Mouse (Mus musculus) heart, adult 8-10 months (tissue): Measurements from ENCODE around the gene Cyb561. TPM values are rescaled to one million over a fixed set of nuclear protein-coding genes. Genes with fewer than 3 reads are reported as not detected.

ENCODE experiments used
- DNase-seq: peaks from one replicate; pipeline ENCODE4 v3.0.0; 2022; ENCODE audit warnings: low spot score
- total RNA-seq, 4 experiments: library from RNA; stranded (reverse); gene quantifications; 2 replicates each; pipeline ENCODE4 v1.2.4; 2022

Gene Cyb561
- total RNA-seq, 4 experiments from 2014 or later = 7.5 to 11.0 (median 8.7) TPM

DNA sequence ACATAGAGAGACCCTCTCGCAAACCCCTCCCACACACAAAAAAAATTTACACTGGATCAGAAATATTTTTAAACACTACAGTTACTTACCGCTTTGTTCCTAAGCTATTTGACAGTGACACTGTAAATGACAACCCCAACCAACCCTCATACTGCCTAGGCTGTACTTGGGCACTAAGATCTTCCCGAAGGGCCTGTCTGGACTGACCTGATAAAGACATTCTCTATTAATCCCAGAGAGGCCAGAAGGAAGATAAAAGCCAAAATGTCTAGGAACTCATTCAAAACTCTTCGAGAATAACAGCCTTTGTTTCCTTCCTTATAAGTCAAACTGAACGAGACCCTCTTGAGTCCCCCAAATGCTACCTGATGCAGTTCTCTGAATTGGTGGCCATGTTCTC lies 31.9 kb downstream of the Cyb561 start:
- no peak for DNase-seq

DNA sequence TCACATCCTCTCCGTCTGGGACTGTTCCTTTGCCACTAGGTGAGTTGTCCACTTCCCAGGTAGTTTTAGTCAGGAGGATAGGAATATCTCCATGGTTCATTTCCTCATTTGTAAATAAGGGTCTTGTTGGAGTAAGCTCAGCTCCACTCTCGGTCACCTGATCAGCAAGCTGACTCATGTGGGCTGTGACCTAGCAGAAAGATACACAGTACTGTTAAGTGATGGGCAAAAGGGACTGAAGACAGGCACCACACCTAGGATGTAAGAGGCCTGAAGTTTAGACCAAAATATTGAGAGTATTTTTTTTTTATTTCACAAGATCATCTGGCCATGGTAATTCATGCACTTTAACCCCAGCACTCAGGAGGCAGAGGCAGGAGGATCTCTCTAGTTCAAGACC lies 32.3 kb downstream of the Cyb561 start:
- DNase-seq = no peak

DNA sequence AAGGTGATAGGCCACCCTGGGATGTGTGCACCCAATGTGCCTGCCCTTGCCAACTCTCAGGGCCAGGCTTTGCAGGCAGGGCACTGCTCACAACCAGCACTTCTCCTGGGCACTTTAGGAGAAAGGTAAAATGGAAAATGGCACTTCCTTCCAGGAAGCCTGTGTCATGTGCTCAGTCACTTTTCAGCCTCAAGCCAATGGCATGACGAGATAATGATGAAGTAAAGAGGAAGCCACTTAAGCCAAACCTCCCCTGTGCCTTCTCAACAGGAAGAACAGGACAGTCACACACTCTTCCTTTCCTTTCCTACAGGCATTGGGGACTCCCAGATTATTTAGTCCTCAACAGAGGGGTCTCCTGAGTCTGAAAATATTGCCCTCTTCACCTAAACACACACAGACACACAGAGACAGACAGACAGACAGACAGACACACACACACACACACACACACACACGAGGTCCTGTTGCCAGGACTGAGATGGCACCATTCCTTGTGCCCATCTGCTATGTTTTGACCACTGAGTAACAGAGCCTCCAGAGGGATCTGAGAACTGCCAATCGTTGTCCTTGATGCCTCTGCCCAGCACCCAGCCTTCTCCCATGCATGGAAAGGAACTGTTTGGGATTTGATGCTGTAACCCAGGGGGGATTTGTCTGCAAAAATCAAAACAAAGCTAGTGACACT lies 32.9 kb downstream of the Cyb561 start:
- DNase-seq = no peak

DNA sequence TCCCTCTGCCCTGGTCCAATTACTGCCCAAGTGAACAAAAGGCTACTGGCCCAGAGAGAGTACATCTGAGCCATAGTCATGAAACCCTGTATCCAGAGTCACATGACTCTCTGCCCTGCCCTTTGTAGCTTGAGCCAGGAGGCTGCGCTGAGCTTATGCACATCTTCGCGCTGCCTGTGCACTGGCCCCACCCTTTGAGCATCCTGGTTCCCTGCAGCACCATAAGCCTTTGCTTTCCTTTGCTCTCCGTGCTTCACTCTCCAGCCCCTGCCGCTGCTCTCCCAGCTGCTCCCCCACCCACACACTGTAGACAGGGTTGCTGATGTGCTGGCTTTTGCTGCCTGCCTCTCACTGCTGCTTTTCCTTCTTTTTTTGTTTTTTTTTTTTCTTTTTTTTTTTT lies 39.6 kb downstream of the Cyb561 start:
- no peak for DNase-seq

DNA sequence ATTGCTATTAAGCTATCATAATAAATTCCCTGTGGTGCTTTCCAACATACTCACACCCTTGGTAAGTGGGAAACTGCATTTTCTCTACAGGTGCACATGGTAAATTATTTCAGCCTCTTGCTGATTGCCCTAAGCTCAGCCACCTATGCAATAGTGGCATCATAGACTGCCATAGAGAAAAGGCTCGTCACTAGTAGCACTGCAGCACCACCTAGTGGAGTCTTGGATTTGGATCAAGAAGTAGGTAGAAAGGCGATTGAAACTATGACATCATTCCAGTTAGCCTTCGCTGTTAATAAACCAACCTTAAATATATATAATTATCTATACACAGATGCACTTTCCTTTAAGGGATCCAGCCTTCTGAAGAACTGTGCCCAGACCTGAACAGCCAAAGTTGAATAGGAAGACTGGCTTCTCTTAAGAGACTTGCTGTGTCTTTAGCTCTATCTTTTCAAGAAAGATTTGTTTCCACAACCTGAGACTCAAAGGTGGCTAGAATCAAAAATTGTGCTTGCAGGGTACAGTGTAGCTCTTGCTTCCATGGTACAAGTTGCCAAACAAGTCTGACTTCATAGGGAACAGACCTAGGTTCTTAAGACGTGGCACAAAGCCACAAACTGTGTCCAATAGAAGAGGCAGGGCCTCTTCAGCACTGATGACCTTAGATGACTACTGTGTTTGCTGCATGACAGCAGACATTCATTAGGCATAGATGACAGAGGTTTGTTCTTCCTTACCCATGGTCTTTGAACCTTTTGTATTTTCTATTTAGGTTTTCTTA lies 41.4 kb downstream of the Cyb561 start:
- peak; percentile 82 for DNase-seq

GRCm38 (mm10) chr11:105911149-105911548 lies 42.0 kb downstream of the Cyb561 start:
- no peak for DNase-seq

DNA sequence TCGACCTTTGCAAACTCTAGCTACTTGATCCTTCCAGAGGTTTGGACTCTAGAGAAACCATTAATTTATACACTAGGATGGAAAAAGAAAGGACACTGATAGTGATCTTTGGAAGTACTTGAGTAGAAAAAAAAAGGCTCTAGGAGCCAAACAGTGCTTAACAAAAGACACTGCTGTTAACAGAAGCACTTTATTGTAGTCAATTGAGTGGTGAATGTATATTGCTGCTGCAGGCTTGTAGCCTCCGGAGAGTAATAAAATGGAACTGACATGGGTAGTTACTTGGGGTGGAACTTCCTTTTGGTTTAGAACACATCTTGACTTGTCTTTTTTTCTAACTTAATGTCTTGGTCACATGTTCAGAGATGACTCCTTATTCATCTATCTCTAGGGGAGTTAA lies 43.5 kb downstream of the Cyb561 start:
- no peak for DNase-seq

DNA sequence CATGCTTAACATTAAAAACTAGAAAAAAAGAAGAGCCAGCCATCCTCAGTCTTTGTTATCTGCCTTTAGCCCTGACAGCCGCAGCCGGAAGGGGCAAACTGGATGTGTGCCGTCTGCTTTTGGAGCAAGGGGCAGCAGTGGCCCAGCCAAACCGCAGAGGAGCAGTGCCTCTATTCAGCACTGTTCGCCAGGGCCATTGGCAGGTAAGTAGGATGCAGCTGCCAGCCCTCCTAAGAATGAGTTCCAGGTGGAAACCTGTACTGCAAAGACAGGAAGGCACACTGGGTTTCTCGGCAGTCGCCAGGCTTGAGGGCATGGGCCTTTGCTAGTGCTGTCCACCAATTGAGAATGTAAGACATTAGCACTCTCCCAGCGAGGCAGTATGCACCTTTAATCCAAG lies 44.2 kb downstream of the Cyb561 start:
- DNase-seq = no peak

DNA sequence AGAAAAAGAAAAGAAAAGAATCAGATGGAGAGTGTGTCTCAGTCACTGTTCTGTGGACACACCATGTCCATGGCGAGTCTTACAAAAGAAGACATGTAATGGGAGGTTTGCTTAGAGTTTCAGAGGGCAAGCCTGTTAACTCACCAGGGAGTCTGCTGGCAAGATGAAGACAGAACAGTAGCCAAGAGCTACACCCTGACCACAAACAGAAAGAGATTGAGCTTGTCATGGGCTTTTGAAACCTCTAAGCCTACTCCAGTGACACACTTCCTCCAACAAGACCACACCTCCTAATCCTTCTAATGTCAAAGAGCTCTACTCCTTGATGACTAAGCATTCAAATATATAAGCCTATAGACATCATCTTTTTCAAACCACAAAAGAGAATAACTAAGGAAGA lies 45.8 kb downstream of the Cyb561 start:
- DNase-seq = no peak

DNA sequence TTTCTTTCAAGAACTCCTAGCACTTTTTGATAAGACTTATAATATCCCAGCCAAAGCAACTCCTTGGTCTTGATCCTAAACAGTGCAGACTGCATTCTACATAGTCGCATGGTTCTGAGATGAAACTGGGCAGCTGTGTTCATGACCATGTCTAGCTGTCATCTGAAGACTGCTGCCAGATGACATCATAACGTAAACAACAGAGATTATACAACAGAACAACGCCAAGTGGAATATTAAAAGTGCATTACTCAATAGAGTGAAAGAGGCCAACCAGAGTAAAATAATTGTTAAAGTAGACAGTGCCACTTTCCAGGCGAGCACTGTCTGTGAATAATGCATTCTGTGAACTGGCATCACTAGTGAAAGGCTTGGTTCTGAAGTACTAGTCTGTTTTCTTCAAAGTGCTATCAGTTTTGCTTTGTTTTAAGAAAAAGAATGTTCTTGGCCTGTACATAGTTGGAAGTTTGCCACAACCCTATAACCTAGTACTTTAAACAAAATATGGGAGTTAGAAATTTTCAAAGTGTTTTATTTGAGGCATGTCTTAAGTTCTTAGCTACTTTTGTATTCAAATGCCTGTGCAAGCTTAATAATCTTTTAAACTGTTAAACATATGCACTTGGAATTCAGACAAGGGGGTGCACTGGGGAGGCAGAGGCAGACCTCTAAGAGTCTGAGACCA lies 47.5 kb downstream of the Cyb561 start:
- DNase-seq = peak; percentile 32

- peak; percentile 14 for DNase-seq
Measured at GRCm38 (mm10) chr11:105902956-105903355, 50.2 kb downstream of the Cyb561 start.

- DNase-seq = no peak
Measured at GRCm38 (mm10) chr11:105901501-105901900, 51.6 kb downstream of the Cyb561 start.

- no peak for DNase-seq
Measured at GRCm38 (mm10) chr11:105899151-105899550, 54.0 kb downstream of the Cyb561 start.

- DNase-seq = no peak
Measured at GRCm38 (mm10) chr11:105887281-105887680, 65.9 kb downstream of the Cyb561 start.

DNA sequence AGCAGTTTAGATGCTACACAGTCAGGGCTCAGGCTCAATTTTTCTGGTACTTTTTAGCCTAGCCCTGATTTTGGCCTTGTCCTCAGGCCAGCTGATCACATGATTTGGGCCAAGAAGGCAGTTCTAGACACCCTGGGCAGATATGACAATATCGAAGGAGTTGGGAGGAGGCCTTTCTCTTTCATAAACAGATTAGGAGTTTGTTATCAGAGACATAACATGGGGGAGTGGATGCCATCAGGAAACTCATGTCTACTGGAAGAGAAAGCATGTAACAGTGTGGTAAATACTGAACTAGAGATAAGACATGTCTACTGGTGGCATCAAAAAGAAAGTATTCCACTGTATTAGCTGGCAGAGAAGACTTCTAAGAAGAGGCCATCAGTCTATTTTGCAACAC lies 67.6 kb downstream of the Cyb561 start:
- no peak for DNase-seq

Other genes with a start within 250 kb of the Cyb561 start
- 10 to 100 TPM; 13.9 to 25.6 (median 19.4) TPM for gene Ace, start 14.6 kb upstream of the Cyb561 start, total RNA-seq
- gene Ace3, start 41.3 kb upstream of the Cyb561 start, total RNA-seq = not detected
- gene Kcnh6, start 54.8 kb upstream of the Cyb561 start, total RNA-seq = not detected
- gene Dcaf7, start 83.5 kb upstream of the Cyb561 start, total RNA-seq = 10 to 100 TPM; 35.1 to 41.9 (median 38.4) TPM
- gene Taco1, start 112.7 kb upstream of the Cyb561 start, total RNA-seq = 10 to 100 TPM; 56.4 to 73.0 (median 65.0) TPM
- 10 to 100 TPM; 34.7 to 38.5 (median 36.1) TPM for gene Map3k3, start 131.3 kb upstream of the Cyb561 start, total RNA-seq
- gene Gm10840, start 207.5 kb upstream of the Cyb561 start, total RNA-seq = not detected
- gene Limd2, start 207.5 kb upstream of the Cyb561 start, total RNA-seq = 1 to 10 TPM; 1.7 to 3.9 (median 3.4) TPM
- 1 to 10 TPM; 4.8 to 8.5 (median 7.6) TPM for gene Strada, start 248.8 kb upstream of the Cyb561 start, total RNA-seq